Mouse (Mus musculus): ENCODE data around the gene Otub2. TPM values are rescaled to one million over a fixed set of nuclear protein-coding genes. Genes with fewer than 3 reads are reported as not detected.
A peak's percentile ranks its signal among the peaks of the same experiment; 100 is the strongest.

The Otub2 gene
- polyA plus RNA-seq, 1 experiment: 9.0 TPM

GRCm38 (mm10) chr12:103353538-103353937 lies 34.9 kb upstream of the Otub2 start:
- H3K27ac ChIP-seq (ENCODE audit: control insufficient read depth, insufficient read depth, low read depth, low read length, poor library complexity): no peak overlapping the region
- 24% methylated on average over 5 of the region's 5 CpGs for WGBS
- no peaks in the 10 kb centered on the region for H3K4me1 ChIP-seq (ENCODE audit: control insufficient read depth, insufficient read depth, low read length)
- no peak overlapping the region for H3K4me3 ChIP-seq (replicated peaks; ENCODE audit: control insufficient read depth, low read depth, low read length)
- peak; percentile 41 for TF ChIP-seq CTCF (IDR thresholded peaks at IDR 0.05; ENCODE audit: control insufficient read depth, insufficient read depth, low read length)
- no peak for TF ChIP-seq POLR2A (IDR thresholded peaks at IDR 0.05; ENCODE audit: borderline replicate concordance, control insufficient read depth, low read depth, low read length)

DNA sequence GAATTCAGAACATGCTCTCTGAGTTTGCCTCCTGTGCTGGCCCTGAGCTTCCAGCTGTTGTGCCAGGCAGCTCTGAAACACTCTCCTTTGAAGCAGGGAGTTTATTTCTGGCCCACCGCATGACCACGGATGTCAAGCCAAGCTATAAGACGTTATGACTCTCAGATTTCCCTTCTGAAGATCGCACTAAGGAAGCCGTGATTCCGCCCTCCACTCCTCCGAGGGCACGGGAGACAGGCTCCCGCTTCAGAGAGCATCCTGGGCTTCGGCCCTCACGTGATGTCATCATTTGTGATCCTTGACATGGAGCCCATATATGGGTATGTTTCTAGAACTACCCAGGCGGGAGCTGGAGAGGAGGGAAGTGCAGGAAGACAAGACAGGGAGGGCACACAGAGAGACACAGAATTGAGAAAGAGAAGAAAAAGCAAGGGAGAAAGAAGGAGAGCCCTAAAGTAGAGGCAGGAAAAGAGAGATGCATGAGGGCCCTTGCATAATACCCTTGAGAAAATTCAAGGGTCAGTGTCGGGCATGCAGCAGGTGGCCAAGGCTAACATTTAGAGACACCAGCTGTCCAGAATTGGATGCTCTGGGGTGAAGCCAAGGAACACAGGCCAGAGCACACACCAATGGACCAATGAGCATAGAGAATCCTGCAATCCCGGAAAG lies 32.6 kb upstream of the Otub2 start, which contains the start of gene Asb2:
Gene Asb2, minus strand, starts transcription at position 256 of the 669 bp plus-strand sequence.
- 63% methylated on average over 14 of the region's 14 CpGs for WGBS
- Histone ChIP-seq H3K4me3 (replicated peaks; ENCODE audit: control insufficient read depth, low read depth, low read length) (no peak within 1 kb of the TSS), H3K27ac (ENCODE audit: control insufficient read depth, insufficient read depth, low read depth, low read length, poor library complexity) (no peak within 1 kb of the TSS), H3K4me1 (ENCODE audit: control insufficient read depth, insufficient read depth, low read length) (no peaks in the 10 kb centered on the region; the same call in 1 of the 2 replicates)
- TF ChIP-seq CTCF (IDR thresholded peaks at IDR 0.05; ENCODE audit: control insufficient read depth, insufficient read depth, low read length) (no peak), POLR2A (IDR thresholded peaks at IDR 0.05; ENCODE audit: borderline replicate concordance, control insufficient read depth, low read depth, low read length) (no peak)

GRCm38 (mm10) chr12:103356415-103356748 lies 32.1 kb upstream of the Otub2 start:
- no peak overlapping the region for H3K4me3 ChIP-seq (replicated peaks; ENCODE audit: control insufficient read depth, low read depth, low read length)
- H3K4me1 ChIP-seq (ENCODE audit: control insufficient read depth, insufficient read depth, low read length): no peaks in the 10 kb centered on the region; the same call in 1 of the 2 replicates
- 84% methylated on average over 4 of the region's 4 CpGs for WGBS
- no peak overlapping the region for H3K27ac ChIP-seq (ENCODE audit: control insufficient read depth, insufficient read depth, low read depth, low read length, poor library complexity)
- TF ChIP-seq CTCF (IDR thresholded peaks at IDR 0.05; ENCODE audit: control insufficient read depth, insufficient read depth, low read length): no peak

- 80% methylated on average over 8 of the region's 8 CpGs for WGBS
- Histone ChIP-seq H3K4me1 (ENCODE audit: control insufficient read depth, insufficient read depth, low read length) (peaks cover 1% of the 10 kb centered on the region; the same call in 1 of the 2 replicates), H3K4me3 (replicated peaks; ENCODE audit: control insufficient read depth, low read depth, low read length) (no peak overlapping the region), H3K27ac (ENCODE audit: control insufficient read depth, insufficient read depth, low read depth, low read length, poor library complexity) (no peak overlapping the region)
- no peak for TF ChIP-seq POLR2A (IDR thresholded peaks at IDR 0.05; ENCODE audit: borderline replicate concordance, control insufficient read depth, low read depth, low read length)
Observed at GRCm38 (mm10) chr12:103358216-103358615, 30.3 kb upstream of the Otub2 start.

DNA sequence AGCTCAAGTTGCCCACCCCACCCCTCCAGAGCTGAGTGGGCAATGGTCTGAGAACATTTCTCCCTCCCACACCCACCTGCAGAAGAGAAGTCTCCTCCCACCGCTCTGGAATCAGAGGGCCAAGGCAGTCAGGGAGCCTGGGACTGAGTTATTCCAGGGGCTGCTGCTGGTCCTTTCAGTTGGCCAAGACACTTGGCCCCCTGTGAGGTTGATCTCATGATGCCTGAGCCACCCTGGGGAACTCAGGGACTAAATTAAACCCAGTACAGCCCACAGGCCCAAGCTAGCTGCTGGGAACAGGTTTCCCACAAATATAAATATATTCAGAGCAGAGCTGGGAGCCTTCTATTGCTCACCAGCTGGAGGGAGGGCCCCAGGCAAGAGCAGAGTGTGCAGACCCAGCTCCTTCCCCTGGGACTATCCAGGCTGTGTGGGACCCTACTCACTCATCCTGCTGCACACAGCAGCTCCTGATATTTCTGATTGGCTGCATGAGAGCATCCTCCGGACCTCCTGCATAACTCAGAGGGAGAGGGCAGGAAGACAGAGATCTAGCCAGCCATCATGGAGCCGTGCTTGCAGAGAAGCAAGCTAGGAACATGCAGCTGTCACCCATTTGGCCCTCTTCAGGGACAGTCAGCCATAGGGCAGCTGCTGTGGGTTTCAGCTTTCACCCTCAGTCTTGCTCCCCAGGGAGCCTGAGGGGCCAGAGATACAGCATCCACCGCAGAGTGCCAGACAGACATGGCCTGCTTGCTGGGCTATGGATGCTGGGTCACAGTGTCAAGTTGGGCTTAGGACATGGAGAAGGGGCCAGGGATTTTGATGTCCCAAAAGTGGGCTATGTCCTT lies 29.3 kb upstream of the Otub2 start:
- Histone ChIP-seq H3K4me1 (ENCODE audit: control insufficient read depth, insufficient read depth, low read length) (peaks cover 1% of the 10 kb centered on the region; the same call in 1 of the 2 replicates), H3K4me3 (replicated peaks; ENCODE audit: control insufficient read depth, low read depth, low read length) (no peak overlapping the region), H3K27ac (ENCODE audit: control insufficient read depth, insufficient read depth, low read depth, low read length, poor library complexity) (peak overlapping the region; percentile 62; the same call in 1 of the 2 replicates)
- TF ChIP-seq CTCF (IDR thresholded peaks at IDR 0.05; ENCODE audit: control insufficient read depth, insufficient read depth, low read length) (no peak), POLR2A (IDR thresholded peaks at IDR 0.05; ENCODE audit: borderline replicate concordance, control insufficient read depth, low read depth, low read length) (no peak)
- 70% methylated on average over 4 of the region's 4 CpGs for WGBS

DNA sequence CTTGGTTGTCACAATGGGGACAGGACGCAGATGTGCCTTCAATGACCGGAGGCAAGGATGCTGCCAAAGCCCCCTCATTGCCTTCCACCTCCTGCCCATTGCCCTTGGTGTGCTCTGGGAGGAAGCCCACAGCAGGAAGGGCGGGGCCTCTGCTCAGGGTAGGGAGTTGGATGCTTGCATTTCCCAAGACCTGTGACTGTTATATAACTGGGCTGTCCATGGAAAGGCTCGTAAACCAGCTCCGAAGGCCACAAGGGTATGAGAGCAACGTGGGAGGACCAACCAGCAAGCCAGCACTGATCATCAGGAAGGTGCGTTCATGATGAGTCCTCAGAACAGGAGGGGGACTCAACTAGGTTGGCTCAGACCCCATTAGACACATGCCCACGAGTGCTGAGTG lies 27.7 kb upstream of the Otub2 start:
- Histone ChIP-seq H3K27ac (ENCODE audit: control insufficient read depth, insufficient read depth, low read depth, low read length, poor library complexity) (no peak overlapping the region), H3K4me1 (ENCODE audit: control insufficient read depth, insufficient read depth, low read length) (peaks cover 1% of the 10 kb centered on the region; the same call in 1 of the 2 replicates), H3K4me3 (replicated peaks; ENCODE audit: control insufficient read depth, low read depth, low read length) (no peak overlapping the region)
- WGBS: 76% methylated on average over 8 of the region's 8 CpGs
- no peak for TF ChIP-seq CTCF (IDR thresholded peaks at IDR 0.05; ENCODE audit: control insufficient read depth, insufficient read depth, low read length)
- TF ChIP-seq POLR2A (IDR thresholded peaks at IDR 0.05; ENCODE audit: borderline replicate concordance, control insufficient read depth, low read depth, low read length): no peak

DNA sequence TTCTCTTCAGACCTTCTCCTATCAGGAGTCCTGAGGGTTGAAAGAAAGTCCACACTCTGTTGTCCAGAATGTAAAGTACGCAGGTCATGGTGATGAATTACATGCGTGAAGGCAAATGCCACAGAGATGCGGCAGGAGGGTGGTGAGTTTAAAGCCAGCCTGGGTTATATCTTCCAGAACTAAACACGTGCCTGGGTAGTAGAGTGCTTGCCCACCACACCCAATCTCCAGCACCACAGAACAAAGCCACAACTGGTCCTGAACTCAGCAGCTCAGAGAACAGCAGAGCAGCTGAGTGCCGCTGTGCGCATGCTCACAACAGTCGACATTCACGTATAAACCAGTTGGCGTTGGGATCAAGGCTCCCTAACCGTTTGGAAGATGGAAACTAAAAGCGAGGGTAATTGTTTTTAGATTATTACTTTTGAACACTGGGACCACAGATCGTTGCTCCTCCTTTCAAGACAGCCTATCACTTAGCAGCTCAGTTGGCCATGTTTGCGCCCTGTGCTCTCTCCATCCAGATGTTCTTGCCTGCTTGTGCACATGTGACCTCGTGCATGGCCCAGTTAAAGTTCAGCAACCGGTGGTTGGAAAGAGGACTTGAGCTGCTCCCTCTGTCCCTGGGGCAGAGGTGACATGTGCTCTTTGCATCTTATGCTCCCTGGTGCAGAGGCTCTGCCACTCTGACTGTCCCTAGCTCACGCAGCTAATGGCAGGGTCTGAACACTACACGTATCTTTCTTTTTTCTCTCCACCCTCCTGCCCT lies 26.8 kb upstream of the Otub2 start:
- Histone ChIP-seq H3K27ac (ENCODE audit: control insufficient read depth, insufficient read depth, low read depth, low read length, poor library complexity) (no peak overlapping the region), H3K4me3 (replicated peaks; ENCODE audit: control insufficient read depth, low read depth, low read length) (no peak overlapping the region), H3K4me1 (ENCODE audit: control insufficient read depth, insufficient read depth, low read length) (peaks cover 1% of the 10 kb centered on the region; the same call in 1 of the 2 replicates)
- 76% methylated on average over 17 of the region's 17 CpGs for WGBS
- TF ChIP-seq POLR2A (IDR thresholded peaks at IDR 0.05; ENCODE audit: borderline replicate concordance, control insufficient read depth, low read depth, low read length) (no peak), CTCF (IDR thresholded peaks at IDR 0.05; ENCODE audit: control insufficient read depth, insufficient read depth, low read length) (no peak)

- 56% methylated on average over 3 of the region's 3 CpGs for WGBS
- no peak for TF ChIP-seq CTCF (IDR thresholded peaks at IDR 0.05; ENCODE audit: control insufficient read depth, insufficient read depth, low read length)
- TF ChIP-seq POLR2A (IDR thresholded peaks at IDR 0.05; ENCODE audit: borderline replicate concordance, control insufficient read depth, low read depth, low read length): no peak
- peaks cover 1% of the 10 kb centered on the region; the same call in 1 of the 2 replicates for H3K4me1 ChIP-seq (ENCODE audit: control insufficient read depth, insufficient read depth, low read length)
- H3K27ac ChIP-seq (ENCODE audit: control insufficient read depth, insufficient read depth, low read depth, low read length, poor library complexity): no peak overlapping the region
- no peak overlapping the region for H3K4me3 ChIP-seq (replicated peaks; ENCODE audit: control insufficient read depth, low read depth, low read length)
Observed at GRCm38 (mm10) chr12:103362336-103362735, 26.1 kb upstream of the Otub2 start.
